Comparison of ENCODE assay signal across 19 mouse cellular contexts in genomic region chr1:61825560-61826191, GRCm38 (mm10).
DNase-seq lines count a peak whose midpoint lies in the region; ATAC-seq and TF ChIP-seq lines count a peak whose summit lies in the region.
"Had no signal": no experiment of that assay in that cellular context is flagged by ENCODE, and none has a peak within 500 bp of the region (broad histone marks: within the 10 kb centered on the region; RNA-seq: fewer than 3 reads in every experiment).

No protein-coding gene starts in this region.

- H3K4me2 ChIP-seq in forebrain, embryonic 14.5 days (ENCODE audit: low read length), result no peak overlapping the region
- no peak overlapping the region for H3K4me2 ChIP-seq in forebrain, embryonic 16.5 days (ENCODE audit: low read length)
- H3K4me2 ChIP-seq: embryonic facial prominence, embryonic 13.5 days; embryonic facial prominence, embryonic 15.5 days had no signal

- 54% methylated on average over 3 of the region's 3 CpGs for WGBS in forebrain, embryonic 14.5 days
- WGBS in forebrain, embryonic 10.5 days, result 89% methylated on average over 3 of the region's 3 CpGs
- 40% methylated on average over 3 of the region's 3 CpGs for WGBS in forebrain, embryonic 16.5 days

- TF ChIP-seq CTCF in brain, embryonic 14.5 days (IDR thresholded peaks at IDR 0.05; ENCODE audit: borderline replicate concordance, extremely low read depth, insufficient read depth, insufficient read length), result no peak

- H3K36me3 ChIP-seq in forebrain, embryonic 14.5 days (ENCODE audit: control insufficient read depth, insufficient read depth, low read length), result no peaks in the 10 kb centered on the region
- H3K36me3 ChIP-seq in forebrain, embryonic 10.5 days (replicated peaks), result no peaks in the 10 kb centered on the region
- no peaks in the 10 kb centered on the region for H3K36me3 ChIP-seq in forebrain, embryonic 16.5 days (ENCODE audit: control insufficient read depth, insufficient read depth)
- H3K36me3 ChIP-seq: embryonic facial prominence, embryonic 13.5 days; embryonic facial prominence, embryonic 15.5 days had no signal

- TF ChIP-seq POLR2A in brain, embryonic 14.5 days (IDR thresholded peaks at IDR 0.05; ENCODE audit: borderline replicate concordance, extremely low read depth, insufficient read depth, insufficient read length, poor library complexity, severe bottlenecking), result no peak

- H3K9ac ChIP-seq in forebrain, embryonic 14.5 days (ENCODE audit: low read length), result no peak overlapping the region
- no peak overlapping the region for H3K9ac ChIP-seq in forebrain, embryonic 16.5 days (replicated peaks; ENCODE audit: low read depth, low read length)
- H3K9ac ChIP-seq: embryonic facial prominence, embryonic 13.5 days; embryonic facial prominence, embryonic 15.5 days had no signal

- no peaks in the 10 kb centered on the region for H3K27me3 ChIP-seq in forebrain, embryonic 14.5 days (replicated peaks; ENCODE audit: control insufficient read depth, insufficient read depth, low read length)
- no peaks in the 10 kb centered on the region for H3K27me3 ChIP-seq in forebrain, embryonic 10.5 days (ENCODE audit: poor library complexity, severe bottlenecking)
- no peaks in the 10 kb centered on the region for H3K27me3 ChIP-seq in forebrain, embryonic 16.5 days (replicated peaks; ENCODE audit: control insufficient read depth, insufficient read depth, low read length)
- H3K27me3 ChIP-seq: embryonic facial prominence, embryonic 13.5 days; embryonic facial prominence, embryonic 15.5 days had no signal

- no peak overlapping the region for H3K4me3 ChIP-seq in forebrain, embryonic 14.5 days (ENCODE audit: low read depth, low read length)
- H3K4me3 ChIP-seq in forebrain, embryonic 10.5 days, result no peak overlapping the region
- H3K4me3 ChIP-seq in forebrain, embryonic 16.5 days (replicated peaks; ENCODE audit: low read length), result no peak overlapping the region
- H3K4me3 ChIP-seq: embryonic facial prominence, embryonic 13.5 days; embryonic facial prominence, embryonic 15.5 days; erythroblast, embryonic 14.5 days had no signal

- no peak overlapping the region; the same call in 1 of the 2 replicates for H3K27ac ChIP-seq in forebrain, embryonic 14.5 days (ENCODE audit: low read depth, low read length)
- H3K27ac ChIP-seq in forebrain, embryonic 10.5 days, result no peak overlapping the region
- H3K27ac ChIP-seq in forebrain, embryonic 16.5 days (ENCODE audit: low read length), result peak overlapping the region; percentile 60
- H3K27ac ChIP-seq: embryonic facial prominence, embryonic 13.5 days; embryonic facial prominence, embryonic 15.5 days had no signal

- H3K9me3 ChIP-seq in forebrain, embryonic 14.5 days (replicated peaks; ENCODE audit: control insufficient read depth, low read length), result no peaks in the 10 kb centered on the region
- no peaks in the 10 kb centered on the region for H3K9me3 ChIP-seq in forebrain, embryonic 10.5 days
- H3K9me3 ChIP-seq in forebrain, embryonic 16.5 days (ENCODE audit: control insufficient read depth, low read length), result no peaks in the 10 kb centered on the region
- H3K9me3 ChIP-seq: embryonic facial prominence, embryonic 13.5 days; embryonic facial prominence, embryonic 15.5 days had no signal

- peak; percentile 73 for ATAC-seq in forebrain, embryonic 14.5 days
- ATAC-seq in forebrain, embryonic 16.5 days, result peak; percentile 87

- H3K4me1 ChIP-seq in forebrain, embryonic 14.5 days (ENCODE audit: control insufficient read depth, insufficient read depth, low read length), result peaks cover 3% of the 10 kb centered on the region; the same call in 1 of the 2 replicates
- no peaks in the 10 kb centered on the region for H3K4me1 ChIP-seq in forebrain, embryonic 10.5 days
- peaks cover 4% of the 10 kb centered on the region for H3K4me1 ChIP-seq in forebrain, embryonic 16.5 days (replicated peaks; ENCODE audit: control insufficient read depth, insufficient read depth, low read length)
- H3K4me1 ChIP-seq: embryonic facial prominence, embryonic 13.5 days; embryonic facial prominence, embryonic 15.5 days had no signal

- DNase-seq in forebrain, embryonic 14.5 days (ENCODE audit: low spot score), result peak; percentile 67
- no peak for DNase-seq in forebrain, embryonic 10.5 days (ENCODE audit: extremely low spot score, low spot score)
- DNase-seq in brain, embryonic 14.5 days (ENCODE audit: low read depth), result peak; percentile 74
- DNase-seq in c-Kit-positive CD71-positive TER-119-positive erythroid progenitor cells, embryonic 14.5 days (ENCODE audit: low spot score), result no peak
- DNase-seq in urinary bladder, postnatal 4 days (ENCODE audit: low spot score in 2 of 2), result no peak
- DNase-seq: adrenal gland, adult 2 months; adrenal gland, postnatal 10 days; adrenal gland, postnatal 25 days; cerebellum, adult 11 months; cerebellum, adult 18-20 months; cerebellum, adult 8-10 months; cerebellum, adult 9-11 months; cerebellum, postnatal 14 days; cerebellum, postnatal 36 days; embryo, embryonic 11 days had no signal

Comparison
In these comparisons a context has a peak if more than half of its experiments do, and no peak if none do; other contexts are left out.
1. DNase-seq: peak in forebrain, embryonic 14.5 days (single experiment) and brain, embryonic 14.5 days (single experiment); none in forebrain, embryonic 10.5 days (single experiment), c-Kit-positive CD71-positive TER-119-positive erythroid progenitor cells, embryonic 14.5 days (single experiment) and urinary bladder, postnatal 4 days (0 of 2).